Mouse (Mus musculus): Measurements from ENCODE around the gene Olfr1357.

GRCm38 (mm10) chr10:78575690-78576089, 42.2 kb downstream of the Olfr1357 start:
- no peak for TF ChIP-seq CTCF (IDR thresholded peaks at IDR 0.05; ENCODE audit: insufficient read depth, low read depth, low read length)
- TF ChIP-seq POLR2A (IDR thresholded peaks at IDR 0.05; ENCODE audit: insufficient read depth, low read depth, low read length), result no peak
